Mouse (Mus musculus): Measurements from ENCODE around the gene Mpz. TPM values are rescaled to one million over a fixed set of nuclear protein-coding genes. Genes with fewer than 3 reads are reported as not detected.
"Not testable (repeated sequence)": the region's sequence is repeated elsewhere in the genome, so short reads cannot be mapped to it uniquely, and the experiment has no call there.

The Mpz gene
- polyA plus RNA-seq, 1 experiment: 24.9 TPM

DNA sequence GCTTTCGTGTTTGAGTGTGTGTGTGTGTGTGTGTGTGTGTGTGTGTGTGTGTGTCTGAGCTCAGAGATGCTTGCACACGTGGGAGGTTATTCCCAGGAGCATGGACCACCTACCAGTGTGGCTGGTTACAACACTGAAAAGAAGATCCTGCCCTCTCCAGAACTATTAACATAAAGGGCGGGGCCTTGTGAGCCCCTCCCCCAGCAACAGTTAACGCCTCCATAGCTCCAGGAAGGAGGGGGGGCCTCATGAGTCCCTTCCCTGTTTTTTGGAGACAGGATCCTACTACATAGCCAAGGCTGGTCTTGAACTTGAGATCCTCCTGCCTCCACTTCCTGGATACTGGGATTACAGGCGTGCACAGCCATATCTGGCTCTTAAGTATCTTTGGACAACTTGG is 28.7 kb upstream of the Mpz start:
- 49% methylated on average over 5 of the region's 5 CpGs for WGBS
- DNase-seq: no peak
- no peak overlapping the region for H3K4me3 ChIP-seq (replicated peaks; ENCODE audit: extremely low read depth, low read depth, low read length)
- peaks cover 2% of the 10 kb centered on the region; the same call in 1 of the 2 replicates for H3K4me1 ChIP-seq (ENCODE audit: control insufficient read depth, insufficient read depth, low read length)
- TF ChIP-seq CTCF (IDR thresholded peaks at IDR 0.05; ENCODE audit: insufficient read depth, low read length) (no peak), POLR2A (IDR thresholded peaks at IDR 0.05; ENCODE audit: borderline replicate concordance, extremely low read depth, low read depth, low read length) (no peak)

DNA sequence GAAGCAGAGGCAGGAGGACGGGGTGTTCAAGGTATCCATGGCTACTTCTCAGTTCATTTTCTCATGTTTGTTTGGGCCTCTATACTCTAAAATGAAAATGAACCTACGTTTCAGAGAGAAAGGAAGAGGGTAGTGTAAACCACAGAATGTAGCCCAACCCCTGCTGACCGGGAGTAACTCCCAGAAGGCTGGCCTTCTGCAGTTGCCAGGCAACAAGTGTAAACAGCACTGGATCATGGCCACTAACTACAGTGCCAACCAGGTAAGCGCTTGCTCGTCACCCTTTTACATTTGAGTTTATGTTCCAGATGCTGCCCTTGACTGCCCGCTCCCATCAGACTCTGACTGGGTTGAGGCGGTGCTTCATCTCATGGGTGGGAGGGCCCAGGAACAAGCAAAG is 27.6 kb upstream of the Mpz start:
- WGBS: 14% methylated on average over 7 of the region's 7 CpGs
- no peak for TF ChIP-seq CTCF (IDR thresholded peaks at IDR 0.05; ENCODE audit: insufficient read depth, low read length)
- no peak for TF ChIP-seq POLR2A (IDR thresholded peaks at IDR 0.05; ENCODE audit: borderline replicate concordance, extremely low read depth, low read depth, low read length)
- Histone ChIP-seq H3K4me1 (ENCODE audit: control insufficient read depth, insufficient read depth, low read length) (peaks cover 2% of the 10 kb centered on the region; the same call in 1 of the 2 replicates), H3K4me3 (replicated peaks; ENCODE audit: extremely low read depth, low read depth, low read length) (peak overlapping the region; percentile 4)
- peak; percentile 36 for DNase-seq

DNA sequence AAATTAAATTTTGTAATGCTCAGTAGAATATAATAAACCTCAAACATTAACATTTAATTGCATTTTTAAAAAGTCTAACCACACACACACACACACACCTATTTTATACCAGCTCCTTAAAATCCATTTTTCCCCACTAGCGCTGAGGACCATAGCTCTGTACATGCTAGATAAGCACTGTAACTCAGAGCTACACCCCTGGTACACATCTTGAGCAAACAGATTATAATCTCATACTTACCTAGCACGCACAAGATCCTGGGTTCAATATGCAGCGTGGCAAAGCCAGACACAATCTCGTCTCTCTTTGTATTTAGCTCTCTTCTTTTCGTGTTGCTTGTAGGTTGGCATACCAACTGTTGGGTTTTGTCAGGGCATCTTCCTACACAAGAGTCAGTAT is 26.1 kb upstream of the Mpz start:
- DNase-seq: no peak
- 79% methylated on average over 5 of the region's 5 CpGs for WGBS
- no peak overlapping the region for H3K4me3 ChIP-seq (replicated peaks; ENCODE audit: extremely low read depth, low read depth, low read length)
- peaks cover 2% of the 10 kb centered on the region; the same call in 1 of the 2 replicates for H3K4me1 ChIP-seq (ENCODE audit: control insufficient read depth, insufficient read depth, low read length)
- no peak for TF ChIP-seq CTCF (IDR thresholded peaks at IDR 0.05; ENCODE audit: insufficient read depth, low read length)
- TF ChIP-seq POLR2A (IDR thresholded peaks at IDR 0.05; ENCODE audit: borderline replicate concordance, extremely low read depth, low read depth, low read length): no peak

DNA sequence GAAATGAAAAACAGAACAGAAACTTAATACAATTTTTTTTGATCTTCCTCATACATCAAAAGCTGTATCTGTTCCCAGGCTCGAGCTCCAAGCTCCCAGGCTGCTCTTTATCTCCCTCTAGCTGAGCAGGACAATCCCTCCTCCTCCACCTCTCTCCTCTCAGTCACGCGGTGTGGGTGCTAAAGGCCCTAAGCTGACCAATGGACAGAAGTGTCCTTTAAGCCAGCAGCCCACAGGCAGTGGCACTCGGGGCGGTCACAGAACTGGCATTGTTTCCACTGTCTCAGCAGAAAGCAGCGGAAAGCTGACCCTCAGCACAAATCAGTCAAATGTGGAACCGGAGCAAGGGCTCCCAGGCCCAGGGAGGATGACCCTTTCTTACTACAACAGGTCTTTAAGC is 21.3 kb upstream of the Mpz start:
- no peak for DNase-seq
- Histone ChIP-seq H3K4me3 (replicated peaks; ENCODE audit: extremely low read depth, low read depth, low read length) (no peak overlapping the region), H3K4me1 (ENCODE audit: control insufficient read depth, insufficient read depth, low read length) (no peaks in the 10 kb centered on the region)
- TF ChIP-seq POLR2A (IDR thresholded peaks at IDR 0.05; ENCODE audit: borderline replicate concordance, extremely low read depth, low read depth, low read length): no peak
- TF ChIP-seq CTCF (IDR thresholded peaks at IDR 0.05; ENCODE audit: insufficient read depth, low read length): no peak
- WGBS: 68% methylated on average over 7 of the region's 7 CpGs

DNA sequence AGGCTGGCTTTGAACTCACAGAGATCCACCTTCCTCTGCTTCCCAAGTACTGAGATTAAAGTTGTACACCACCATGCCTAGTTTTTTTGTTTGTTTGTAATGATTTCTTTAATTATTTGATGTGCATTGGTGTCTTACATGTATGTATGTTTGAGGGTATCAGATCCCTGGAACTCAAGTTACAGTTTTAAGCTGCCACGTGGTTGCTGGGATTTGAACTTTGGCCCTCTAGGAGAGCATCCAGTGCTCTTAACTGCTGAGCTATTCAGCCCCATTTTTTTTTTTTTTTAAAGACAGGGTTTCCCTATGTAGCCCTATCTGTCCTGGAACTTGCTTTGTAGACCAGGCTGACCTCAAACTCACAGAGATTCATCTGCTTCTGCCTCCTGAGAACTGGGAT is 19.5 kb upstream of the Mpz start:
- 89% methylated on average over 1 of the region's 1 CpGs for WGBS
- TF ChIP-seq CTCF (IDR thresholded peaks at IDR 0.05; ENCODE audit: insufficient read depth, low read length) (no peak), POLR2A (IDR thresholded peaks at IDR 0.05; ENCODE audit: borderline replicate concordance, extremely low read depth, low read depth, low read length) (no peak)
- DNase-seq: no peak
- no peak overlapping the region for H3K4me3 ChIP-seq (replicated peaks; ENCODE audit: extremely low read depth, low read depth, low read length)
- no peaks in the 10 kb centered on the region for H3K4me1 ChIP-seq (ENCODE audit: control insufficient read depth, insufficient read depth, low read length)

DNA sequence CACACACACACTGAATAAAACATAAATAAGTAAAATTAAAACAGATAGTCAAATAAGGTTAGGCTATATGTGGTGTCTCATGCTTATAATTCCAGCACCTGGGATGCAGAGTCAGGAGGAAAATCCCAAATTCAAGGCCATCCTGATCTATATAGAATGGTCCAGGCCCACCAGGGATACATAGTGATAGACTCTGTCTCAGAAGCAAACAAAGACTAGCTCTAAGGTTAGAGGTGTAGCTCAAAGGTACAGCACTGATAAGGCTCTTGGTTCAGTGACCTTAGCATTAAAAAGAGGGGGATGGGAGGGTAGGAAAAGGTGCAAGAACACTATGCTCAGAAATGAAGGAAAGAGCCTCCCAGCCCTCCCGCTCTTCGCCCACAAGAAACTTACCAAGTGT is 14.9 kb upstream of the Mpz start:
- WGBS: 96% methylated on average over 2 of the region's 2 CpGs
- DNase-seq: no peak
- no peak for TF ChIP-seq POLR2A (IDR thresholded peaks at IDR 0.05; ENCODE audit: borderline replicate concordance, extremely low read depth, low read depth, low read length)
- no peaks in the 10 kb centered on the region for H3K4me1 ChIP-seq (ENCODE audit: control insufficient read depth, insufficient read depth, low read length)
- no peak overlapping the region for H3K4me3 ChIP-seq (replicated peaks; ENCODE audit: extremely low read depth, low read depth, low read length)

DNA sequence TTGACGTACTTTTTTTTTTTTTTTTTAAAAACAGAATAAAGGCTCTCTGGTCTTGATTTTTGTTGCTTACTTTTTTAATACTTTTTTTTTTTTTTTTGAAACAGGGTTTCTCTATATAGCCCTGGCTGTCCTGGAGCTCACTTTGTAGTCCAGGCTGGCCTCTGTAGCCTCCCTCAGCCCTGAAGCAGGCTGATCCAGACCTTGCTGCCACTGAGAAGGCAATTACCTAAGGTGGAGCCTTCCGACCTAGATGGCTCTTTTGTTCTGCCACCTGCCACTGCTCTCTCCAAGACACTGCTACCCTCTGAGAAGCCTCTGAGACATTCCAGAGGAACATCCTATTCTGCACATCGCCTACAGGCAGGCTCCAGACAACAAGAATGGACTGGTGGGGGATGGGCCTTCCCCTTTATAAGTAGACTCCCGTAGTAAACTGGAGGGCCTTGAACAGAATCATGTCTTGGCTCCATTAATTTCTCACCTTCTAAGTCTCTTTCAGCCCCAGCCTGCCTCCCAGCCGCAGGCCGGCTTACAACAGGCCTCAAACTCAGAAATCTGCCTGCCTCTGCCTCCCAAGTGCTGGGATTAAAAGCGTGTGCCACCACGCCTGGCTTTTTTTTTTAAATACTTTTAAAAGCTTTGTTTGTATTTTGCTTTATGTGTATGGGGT is 12.9 kb upstream of the Mpz start:
- not testable (repeated sequence) for DNase-seq; H3K4me1 ChIP-seq (ENCODE audit: control insufficient read depth, insufficient read depth, low read length); H3K4me3 ChIP-seq (replicated peaks; ENCODE audit: extremely low read depth, low read depth, low read length)
- WGBS: 94% methylated on average over 8 of the region's 8 CpGs

DNA sequence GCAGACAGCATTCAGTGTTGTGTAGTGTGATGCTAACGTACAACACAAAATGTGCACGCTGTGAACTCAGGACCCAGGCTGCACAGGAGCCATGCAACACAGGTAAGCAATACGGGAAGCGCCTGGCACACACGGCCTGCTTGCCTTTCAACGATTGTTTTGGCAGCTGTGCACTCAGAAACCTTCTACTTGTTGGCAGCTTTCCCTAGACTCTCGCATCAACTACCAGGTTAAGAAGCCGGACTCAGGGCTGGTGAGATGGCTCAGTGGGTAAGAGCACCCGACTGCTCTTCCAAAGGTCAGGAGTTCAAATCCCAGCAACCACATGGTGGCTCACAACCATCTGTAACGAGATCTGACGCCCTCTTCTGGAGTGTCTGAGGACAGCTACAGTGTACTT is 7.5 kb upstream of the Mpz start:
- 62% methylated on average over 11 of the region's 11 CpGs for WGBS
- H3K4me3 ChIP-seq (replicated peaks; ENCODE audit: extremely low read depth, low read depth, low read length); H3K4me1 ChIP-seq (ENCODE audit: control insufficient read depth, insufficient read depth, low read length); DNase-seq: not testable (repeated sequence)

DNA sequence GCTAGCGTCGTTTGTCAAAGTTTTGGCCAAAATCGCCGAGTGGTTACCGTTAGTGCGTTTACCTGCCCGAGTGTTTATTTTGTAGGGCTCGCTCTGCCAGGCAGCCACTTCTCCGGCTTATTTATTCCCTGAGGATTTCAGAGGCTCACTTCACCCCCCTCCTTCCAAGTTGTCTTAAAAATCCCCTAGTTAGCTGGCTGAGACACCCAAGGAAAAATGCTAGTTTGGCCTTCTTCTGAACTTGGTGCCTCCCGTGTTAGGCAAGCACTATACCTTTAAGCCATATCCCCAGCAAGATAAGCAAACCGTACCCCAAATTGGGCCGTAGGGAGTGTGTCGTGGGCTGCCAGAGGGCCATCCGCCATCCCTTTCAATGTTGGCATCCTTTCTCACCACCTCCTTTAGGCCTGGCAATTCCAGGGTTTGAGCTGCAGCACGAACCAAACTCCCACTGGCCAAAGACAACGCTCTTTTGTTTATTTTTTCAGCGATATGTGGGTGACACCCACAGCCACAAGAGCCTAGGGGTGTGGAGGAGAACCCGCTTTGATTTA is 404 bp downstream of the Mpz start:
- no peak for DNase-seq
- 6% methylated on average over 18 of the region's 18 CpGs for WGBS
- TF ChIP-seq CTCF (IDR thresholded peaks at IDR 0.05; ENCODE audit: insufficient read depth, low read length): no peak
- TF ChIP-seq POLR2A (IDR thresholded peaks at IDR 0.05; ENCODE audit: borderline replicate concordance, extremely low read depth, low read depth, low read length): no peak
- Histone ChIP-seq H3K4me1 (ENCODE audit: control insufficient read depth, insufficient read depth, low read length) (peaks cover 3% of the 10 kb centered on the region), H3K4me3 (replicated peaks; ENCODE audit: extremely low read depth, low read depth, low read length) (peak overlapping the region; percentile 59)

DNA sequence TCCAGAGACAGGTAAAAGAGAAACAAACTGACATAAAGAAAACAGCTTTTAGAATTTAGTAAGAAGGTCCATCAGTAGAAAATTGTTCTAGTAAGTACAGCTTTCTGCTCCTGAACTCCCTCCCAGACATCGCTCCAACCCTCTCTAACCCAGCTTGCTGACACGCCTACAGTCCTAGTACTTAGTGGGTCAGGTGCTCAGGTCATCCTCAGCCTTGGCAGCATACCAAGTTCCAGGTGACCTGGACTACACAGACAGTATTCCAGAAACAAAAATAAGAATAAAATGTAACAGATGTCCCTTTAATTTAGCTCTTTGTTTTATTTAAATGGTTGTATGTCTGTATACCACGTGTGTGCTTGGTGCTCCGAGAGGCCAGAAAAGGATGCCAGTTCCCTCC is 1.5 kb downstream of the Mpz start:
- no peak for TF ChIP-seq POLR2A (IDR thresholded peaks at IDR 0.05; ENCODE audit: borderline replicate concordance, extremely low read depth, low read depth, low read length)
- TF ChIP-seq CTCF (IDR thresholded peaks at IDR 0.05; ENCODE audit: insufficient read depth, low read length): no peak
- no peak overlapping the region for H3K4me3 ChIP-seq (replicated peaks; ENCODE audit: extremely low read depth, low read depth, low read length)
- DNase-seq: no peak
- H3K4me1 ChIP-seq (ENCODE audit: control insufficient read depth, insufficient read depth, low read length): peaks cover 3% of the 10 kb centered on the region
- WGBS: 71% methylated on average over 4 of the region's 4 CpGs
